Comparison of ENCODE assay signal across 28 mouse cellular contexts in genomic region chr1:92632948-92633347, GRCm38 (mm10). TPM values are rescaled to one million over a fixed set of nuclear protein-coding genes. Genes with fewer than 3 reads are reported as not detected.
DNase-seq lines count a peak whose midpoint lies in the region; ATAC-seq and TF ChIP-seq lines count a peak whose summit lies in the region.
"Had no signal": no experiment of that assay in that cellular context is flagged by ENCODE, and none has a peak within 500 bp of the region (broad histone marks: within the 10 kb centered on the region; RNA-seq: fewer than 3 reads in every experiment).

No protein-coding gene starts in this region.

- no peak; the same call in 1 of the 2 replicates for TF ChIP-seq RAD21 in CH12.LX (IDR thresholded peaks at IDR 0.05; ENCODE audit: low read depth, low read length)

- peak; percentile 42 for DNase-seq in forebrain, embryonic 11.5 days (ENCODE audit: low spot score)
- DNase-seq in lung, postnatal 0 days (ENCODE audit: low spot score): no peak
- no peak for DNase-seq in lung, adult 2 months
- peak; percentile 35 for DNase-seq in CH12.LX (ENCODE audit: extremely low read depth)
- no peak for DNase-seq in gastrocnemius, adult 18-20 months (ENCODE audit: low spot score)
- DNase-seq: adrenal gland, postnatal 10 days; cerebellum, adult 11 months; cerebellum, postnatal 14 days; kidney, adult 11 months; kidney, postnatal 14 days; lung, postnatal 36 days had no signal

- no peak overlapping the region for H3K9ac ChIP-seq in forebrain, embryonic 11.5 days (ENCODE audit: low read length)
- no peak overlapping the region for H3K9ac ChIP-seq in forebrain, embryonic 12.5 days
- no peak overlapping the region for H3K9ac ChIP-seq in lung, postnatal 0 days (replicated peaks; ENCODE audit: low read depth)
- H3K9ac ChIP-seq in CH12.LX (ENCODE audit: insufficient read depth, low read depth): no peak overlapping the region
- H3K9ac ChIP-seq in neural tube, embryonic 15.5 days (replicated peaks): no peak overlapping the region
- H3K9ac ChIP-seq: hindbrain, embryonic 13.5 days; limb, embryonic 12.5 days; liver, embryonic 15.5 days had no signal

- dilution Hi-C loops in CH12.LX (cut with MboI; ENCODE audit: extremely low pct_ligation_motif_present, extremely low pct_unique_long_range_greater_than_20kb, low sequenced_read_pairs): no loop called here

- no peak overlapping the region for H3K4me3 ChIP-seq in forebrain, embryonic 11.5 days (ENCODE audit: low read depth, low read length)
- H3K4me3 ChIP-seq in forebrain, embryonic 12.5 days (replicated peaks): no peak overlapping the region
- H3K4me3 ChIP-seq in lung, postnatal 0 days (ENCODE audit: low read depth, low read length): no peak overlapping the region
- H3K4me3 ChIP-seq in lung, adult 2 months (replicated peaks; ENCODE audit: extremely low read depth, low read depth, low read length): no peak overlapping the region
- H3K4me3 ChIP-seq in CH12.LX (replicated peaks in 1 of 3; ENCODE audit: low read depth in 2 of 3, low read length in 2 of 3, poor library complexity in 1 of 3): no peak overlapping the region
- H3K4me3 ChIP-seq in neural tube, embryonic 15.5 days (replicated peaks): no peak overlapping the region
- H3K4me3 ChIP-seq: embryonic facial prominence, embryonic 10.5 days; hindbrain, embryonic 13.5 days; limb, embryonic 12.5 days; liver, embryonic 15.5 days; midbrain, embryonic 10.5 days had no signal

- in situ Hi-C loops in CH12.LX (cut with MboI; ENCODE audit: low pct_ligation_motif_present, low pct_unique_long_range_greater_than_20kb, low sequenced_read_pairs): no loop called here

- ATAC-seq in forebrain, embryonic 11.5 days (replicated peaks; ENCODE audit: low FRiP score): no peak
- no peak for ATAC-seq in forebrain, embryonic 12.5 days (ENCODE audit: low FRiP score)
- ATAC-seq in lung, postnatal 0 days: no peak
- ATAC-seq in inflammation-experienced regulatory T-cells, adult 6 months: peak; percentile 48
- no peak for ATAC-seq in neural tube, embryonic 15.5 days (ENCODE audit: low FRiP score)
- ATAC-seq: forebrain, embryonic 16.5 days had no signal

- TF ChIP-seq EP300 in lung, postnatal 0 days (IDR thresholded peaks at IDR 0.05): no peak
- no peak for TF ChIP-seq EP300 in CH12.LX (IDR thresholded peaks at IDR 0.05; ENCODE audit: low read length)

- H3K9me3 ChIP-seq in forebrain, embryonic 11.5 days (ENCODE audit: control insufficient read depth, low read length): no peaks in the 10 kb centered on the region
- no peaks in the 10 kb centered on the region for H3K9me3 ChIP-seq in forebrain, embryonic 12.5 days
- H3K9me3 ChIP-seq in lung, postnatal 0 days (ENCODE audit: low read length): no peaks in the 10 kb centered on the region
- H3K9me3 ChIP-seq in CH12.LX (replicated peaks; ENCODE audit: low read length): no peaks in the 10 kb centered on the region
- no peaks in the 10 kb centered on the region for H3K9me3 ChIP-seq in neural tube, embryonic 15.5 days (replicated peaks)
- H3K9me3 ChIP-seq: embryonic facial prominence, embryonic 10.5 days; G1E; hindbrain, embryonic 13.5 days; limb, embryonic 12.5 days; liver, embryonic 15.5 days; midbrain, embryonic 10.5 days had no signal

- H3K4me1 ChIP-seq in forebrain, embryonic 11.5 days (replicated peaks; ENCODE audit: control insufficient read depth, insufficient read depth, low read length): 0 out of 2 replicates have a peak, but pooled peaks cover 2% of the 10 kb centered on the region
- peaks cover 7% of the 10 kb centered on the region for H3K4me1 ChIP-seq in forebrain, embryonic 12.5 days
- no peaks in the 10 kb centered on the region for H3K4me1 ChIP-seq in lung, postnatal 0 days (ENCODE audit: insufficient read depth, low read depth, low read length)
- no peaks in the 10 kb centered on the region for H3K4me1 ChIP-seq in lung, adult 2 months (ENCODE audit: control insufficient read depth, insufficient read depth, low read length)
- no peaks in the 10 kb centered on the region for H3K4me1 ChIP-seq in CH12.LX (ENCODE audit: control insufficient read depth in 1 of 2, insufficient read depth in 2 of 2)
- 0 out of 2 replicates have a peak, but pooled peaks cover 9% of the 10 kb centered on the region for H3K4me1 ChIP-seq in neural tube, embryonic 15.5 days
- H3K4me1 ChIP-seq: limb, embryonic 12.5 days; liver, embryonic 15.5 days had no signal

- TF ChIP-seq POLR2A in lung, adult 2 months (IDR thresholded peaks at IDR 0.05; ENCODE audit: borderline replicate concordance, extremely low read depth, low read depth, low read length): no peak
- no peak for TF ChIP-seq POLR2A in CH12.LX (IDR thresholded peaks at IDR 0.05; ENCODE audit: low read depth, low read length)

- TF ChIP-seq CTCF in lung, postnatal 0 days (IDR thresholded peaks at IDR 0.05): 0 out of 2 replicates have a peak, but pooled peaks have one; percentile 4
- TF ChIP-seq CTCF in lung, adult 2 months (IDR thresholded peaks at IDR 0.05; ENCODE audit: insufficient read depth, low read length): no peak
- peak in 1 of 2 experiments; percentile 41; a peak in 1 of 4 replicates for TF ChIP-seq CTCF in CH12.LX (conservative IDR thresholded peaks at IDR 0.05 in 1 of 2, IDR thresholded peaks at IDR 0.05 in 1 of 2; ENCODE audit: low read depth in 2 of 2, low read length in 2 of 2)

- no peak overlapping the region for H3K27ac ChIP-seq in forebrain, embryonic 11.5 days (ENCODE audit: low read depth, low read length)
- H3K27ac ChIP-seq in forebrain, embryonic 12.5 days: no peak overlapping the region
- H3K27ac ChIP-seq in lung, postnatal 0 days (ENCODE audit: low read length): no peak overlapping the region
- no peak overlapping the region for H3K27ac ChIP-seq in CH12.LX (ENCODE audit: insufficient read depth, low read depth)
- no peak overlapping the region for H3K27ac ChIP-seq in neural tube, embryonic 15.5 days (replicated peaks)
- H3K27ac ChIP-seq: embryonic facial prominence, embryonic 10.5 days; hindbrain, embryonic 13.5 days; limb, embryonic 12.5 days; liver, embryonic 15.5 days; midbrain, embryonic 10.5 days had no signal

- H3K4me2 ChIP-seq in forebrain, embryonic 11.5 days (ENCODE audit: low read depth, low read length, severe bottlenecking): no peak overlapping the region
- H3K4me2 ChIP-seq in forebrain, embryonic 12.5 days: no peak overlapping the region
- H3K4me2 ChIP-seq in lung, postnatal 0 days (replicated peaks; ENCODE audit: low read depth, low read length): no peak overlapping the region
- no peak overlapping the region for H3K4me2 ChIP-seq in CH12.LX (ENCODE audit: insufficient read depth, low read depth, poor library complexity, severe bottlenecking)
- no peak overlapping the region for H3K4me2 ChIP-seq in neural tube, embryonic 15.5 days
- H3K4me2 ChIP-seq: hindbrain, embryonic 13.5 days; limb, embryonic 12.5 days; liver, embryonic 15.5 days had no signal

- H3K79me2 ChIP-seq in CH12.LX (replicated peaks; ENCODE audit: control insufficient read depth, extremely low read depth, insufficient read depth, poor library complexity, severe bottlenecking): no peaks in the 10 kb centered on the region; the same call in 1 of the 2 replicates

- WGBS in forebrain, embryonic 11.5 days: 72% methylated on average over 6 of the region's 6 CpGs
- WGBS in forebrain, embryonic 12.5 days: 77% methylated on average over 6 of the region's 6 CpGs
- 65% methylated on average over 6 of the region's 6 CpGs for WGBS in lung, postnatal 0 days
- 57% methylated on average over 6 of the region's 6 CpGs for WGBS in lung, adult 2 months
- 70% methylated on average over 6 of the region's 6 CpGs for WGBS in neural tube, embryonic 15.5 days

- H3K27me3 ChIP-seq in forebrain, embryonic 11.5 days (ENCODE audit: control insufficient read depth, insufficient read depth, low read length): no peaks in the 10 kb centered on the region
- H3K27me3 ChIP-seq in forebrain, embryonic 12.5 days: peaks cover 3% of the 10 kb centered on the region; the same call in 1 of the 2 replicates
- no peaks in the 10 kb centered on the region for H3K27me3 ChIP-seq in lung, postnatal 0 days (replicated peaks; ENCODE audit: insufficient read depth, low read length)
- peaks cover 24% of the 10 kb centered on the region for H3K27me3 ChIP-seq in CH12.LX (replicated peaks)
- H3K27me3 ChIP-seq in neural tube, embryonic 15.5 days (replicated peaks): no peaks in the 10 kb centered on the region
- H3K27me3 ChIP-seq: limb, embryonic 12.5 days; liver, embryonic 15.5 days had no signal

- peaks cover 4% of the 10 kb centered on the region; the same call in 1 of the 2 replicates for H3K36me3 ChIP-seq in forebrain, embryonic 11.5 days (ENCODE audit: control insufficient read depth, insufficient read depth, low read length)
- peaks cover 29% of the 10 kb centered on the region for H3K36me3 ChIP-seq in forebrain, embryonic 12.5 days (replicated peaks)
- H3K36me3 ChIP-seq in lung, postnatal 0 days (ENCODE audit: insufficient read depth, low read length): peaks cover 7% of the 10 kb centered on the region
- peaks cover 18 to 33% of the 10 kb centered on the region in 2 experiments for H3K36me3 ChIP-seq in CH12.LX (replicated peaks in 1 of 2; ENCODE audit: control insufficient read depth in 1 of 2, insufficient read depth in 1 of 2, low read length in 1 of 2)
- H3K36me3 ChIP-seq in neural tube, embryonic 15.5 days: peaks cover 24% of the 10 kb centered on the region

RNA-seq across cellular contexts. Expression of gene Cops9, which starts 8.8 kb away (rescaled TPM):
- polyA plus RNA-seq in forebrain, embryonic 11.5 days (2014; fragmentation: Nextera tagmentation; extraction: Ambion mirVana): 346 and 366 TPM in 2 replicates
- 383 and 390 TPM in 2 replicates for polyA plus RNA-seq in forebrain, embryonic 12.5 days (2016; fragmentation: Nextera tagmentation; extraction: Ambion mirVana)
- polyA plus RNA-seq in lung, postnatal 0 days (2015; fragmentation: Nextera tagmentation; extraction: Ambion mirVana): 342 and 355 TPM in 2 replicates
- polyA plus RNA-seq in lung, adult 2 months (2012; rRNA removed): 73.6 and 107 TPM in 2 replicates
- total RNA-seq in CH12.LX (2012; rRNA removed) (209 and 220 TPM in 2 replicates), CH12.LX (2014; rRNA removed) (169 and 185 TPM in 2 replicates)
- polyA plus RNA-seq in CH12.LX (2012; ENCODE audit: insufficient read length, low read depth): 168 and 182 TPM in 2 replicates
- 100 to 1,000 TPM; 205 to 272 (median 248) TPM for polyA plus RNA-seq in inflammation-experienced regulatory T-cells, adult 6 months (2017; shearing (Covaris generic))
- total RNA-seq in gastrocnemius, adult 18-20 months (2021): 100 to 1,000 TPM; 186 to 194 TPM
- polyA plus RNA-seq in neural tube, embryonic 15.5 days (2015; fragmentation: Nextera tagmentation; extraction: Ambion mirVana): 541 and 661 TPM in 2 replicates

RNA-seq across cellular contexts. Expression of gene Olfr12, which starts 15.4 kb away (rescaled TPM):
- polyA plus RNA-seq in forebrain, embryonic 11.5 days (2014; fragmentation: Nextera tagmentation; extraction: Ambion mirVana): 0.15 TPM in 1 of 2 replicates, not detected in the other
- polyA plus RNA-seq in forebrain, embryonic 12.5 days (2016; fragmentation: Nextera tagmentation; extraction: Ambion mirVana): not detected in 2 replicates
- not detected in 2 replicates for polyA plus RNA-seq in lung, postnatal 0 days (2015; fragmentation: Nextera tagmentation; extraction: Ambion mirVana)
- not detected in 2 replicates for polyA plus RNA-seq in lung, adult 2 months (2012; rRNA removed)
- 0.08 TPM in 1 of 2 replicates, not detected in the other for total RNA-seq in CH12.LX (2012; rRNA removed)
- total RNA-seq in CH12.LX (2014; rRNA removed): not detected in 2 replicates
- not detected in 2 replicates for polyA plus RNA-seq in CH12.LX (2012; ENCODE audit: insufficient read length, low read depth)
- polyA plus RNA-seq in inflammation-experienced regulatory T-cells, adult 6 months (2017; shearing (Covaris generic)): not detected
- not detected for total RNA-seq in gastrocnemius, adult 18-20 months (2021)
- polyA plus RNA-seq in neural tube, embryonic 15.5 days (2015; fragmentation: Nextera tagmentation; extraction: Ambion mirVana): not detected in 2 replicates
- total RNA-seq: adrenal gland, postnatal 10 days; gastrocnemius, adult 8-10 months; left cerebral cortex, adult 8-10 months; monocyte, adult 5-6 weeks had no signal
- polyA plus RNA-seq: brain, embryonic 14.5 days; embryonic facial prominence, embryonic 10.5 days; forebrain, embryonic 16.5 days; G1E; heart, postnatal 0 days; hindbrain, embryonic 13.5 days; limb, embryonic 12.5 days; liver, embryonic 15.5 days; midbrain, embryonic 10.5 days; neural tube, embryonic 14.5 days had no signal

RNA-seq across cellular contexts. Expression of gene Otos, which starts 15.7 kb away (rescaled TPM):
- polyA plus RNA-seq in forebrain, embryonic 11.5 days (2014; fragmentation: Nextera tagmentation; extraction: Ambion mirVana): not detected in 2 replicates
- polyA plus RNA-seq in forebrain, embryonic 12.5 days (2016; fragmentation: Nextera tagmentation; extraction: Ambion mirVana): 0.12 and 0.20 TPM in 2 replicates
- 0.24 TPM in 1 of 2 replicates, not detected in the other for polyA plus RNA-seq in lung, postnatal 0 days (2015; fragmentation: Nextera tagmentation; extraction: Ambion mirVana)
- 0.18 TPM in 1 of 2 replicates, not detected in the other for polyA plus RNA-seq in lung, adult 2 months (2012; rRNA removed)
- total RNA-seq in CH12.LX (2012; rRNA removed) (not detected in 2 replicates), CH12.LX (2014; rRNA removed) (not detected in 2 replicates)
- 0.24 TPM in 1 of 2 replicates, not detected in the other for polyA plus RNA-seq in CH12.LX (2012; ENCODE audit: insufficient read length, low read depth)
- 1 to 10 TPM in 2 of 3 experiments, under 1 TPM in 1; 0.64 to 2.5 (median 1.7) TPM for polyA plus RNA-seq in inflammation-experienced regulatory T-cells, adult 6 months (2017; shearing (Covaris generic))
- not detected for total RNA-seq in gastrocnemius, adult 18-20 months (2021)
- polyA plus RNA-seq in neural tube, embryonic 15.5 days (2015; fragmentation: Nextera tagmentation; extraction: Ambion mirVana): 0.33 and 0.73 TPM in 2 replicates
- total RNA-seq: adrenal gland, postnatal 10 days; gastrocnemius, adult 8-10 months; monocyte, adult 5-6 weeks had no signal
- polyA plus RNA-seq: G1E; heart, postnatal 0 days; limb, embryonic 12.5 days; testis, adult 2 months had no signal

RNA-seq across cellular contexts. Expression of gene Olfr1410, which starts 27.4 kb away (rescaled TPM):
- polyA plus RNA-seq in forebrain, embryonic 11.5 days (2014; fragmentation: Nextera tagmentation; extraction: Ambion mirVana): not detected in 2 replicates
- not detected in 2 replicates for polyA plus RNA-seq in forebrain, embryonic 12.5 days (2016; fragmentation: Nextera tagmentation; extraction: Ambion mirVana)
- polyA plus RNA-seq in lung, postnatal 0 days (2015; fragmentation: Nextera tagmentation; extraction: Ambion mirVana): not detected in 2 replicates
- not detected in 2 replicates for polyA plus RNA-seq in lung, adult 2 months (2012; rRNA removed)
- 0.08 TPM in 2 replicates for total RNA-seq in CH12.LX (2012; rRNA removed)
- not detected in 2 replicates for total RNA-seq in CH12.LX (2014; rRNA removed)
- polyA plus RNA-seq in CH12.LX (2012; ENCODE audit: insufficient read length, low read depth): not detected in 2 replicates
- polyA plus RNA-seq in inflammation-experienced regulatory T-cells, adult 6 months (2017; shearing (Covaris generic)): not detected
- not detected for total RNA-seq in gastrocnemius, adult 18-20 months (2021)
- polyA plus RNA-seq in neural tube, embryonic 15.5 days (2015; fragmentation: Nextera tagmentation; extraction: Ambion mirVana): not detected in 2 replicates
- total RNA-seq: adrenal gland, postnatal 10 days; gastrocnemius, adult 8-10 months; left cerebral cortex, adult 8-10 months; monocyte, adult 5-6 weeks had no signal
- polyA plus RNA-seq: brain, embryonic 14.5 days; embryonic facial prominence, embryonic 10.5 days; forebrain, embryonic 16.5 days; G1E; heart, postnatal 0 days; hindbrain, embryonic 13.5 days; limb, embryonic 12.5 days; liver, embryonic 15.5 days; midbrain, embryonic 10.5 days; neural tube, embryonic 14.5 days had no signal

RNA-seq across cellular contexts. Expression of gene Olfr1411, which starts 38.7 kb away (rescaled TPM):
- not detected in 2 replicates for polyA plus RNA-seq in forebrain, embryonic 11.5 days (2014; fragmentation: Nextera tagmentation; extraction: Ambion mirVana)
- not detected in 2 replicates for polyA plus RNA-seq in forebrain, embryonic 12.5 days (2016; fragmentation: Nextera tagmentation; extraction: Ambion mirVana)
- not detected in 2 replicates for polyA plus RNA-seq in lung, postnatal 0 days (2015; fragmentation: Nextera tagmentation; extraction: Ambion mirVana)
- not detected in 2 replicates for polyA plus RNA-seq in lung, adult 2 months (2012; rRNA removed)
- total RNA-seq in CH12.LX (2012; rRNA removed): not detected in 2 replicates
- not detected in 2 replicates for total RNA-seq in CH12.LX (2014; rRNA removed)
- polyA plus RNA-seq in CH12.LX (2012; ENCODE audit: insufficient read length, low read depth): not detected in 2 replicates
- polyA plus RNA-seq in inflammation-experienced regulatory T-cells, adult 6 months (2017; shearing (Covaris generic)): not detected
- not detected for total RNA-seq in gastrocnemius, adult 18-20 months (2021)
- polyA plus RNA-seq in neural tube, embryonic 15.5 days (2015; fragmentation: Nextera tagmentation; extraction: Ambion mirVana): not detected in 2 replicates
- total RNA-seq: adrenal gland, postnatal 10 days; G1E; gastrocnemius, adult 8-10 months; left cerebral cortex, adult 8-10 months; monocyte, adult 5-6 weeks had no signal
- polyA plus RNA-seq: brain, embryonic 14.5 days; embryonic facial prominence, embryonic 10.5 days; forebrain, embryonic 16.5 days; G1E; heart, postnatal 0 days; hindbrain, embryonic 13.5 days; limb, embryonic 12.5 days; liver, embryonic 15.5 days; midbrain, embryonic 10.5 days; neural tube, embryonic 14.5 days; testis, adult 2 months had no signal

Comparison
In these comparisons a context has a peak if more than half of its experiments do, and no peak if none do; other contexts are left out.
1. DNase-seq: peak in forebrain, embryonic 11.5 days (single experiment) and CH12.LX (single experiment); none in lung, postnatal 0 days (single experiment), lung, adult 2 months (single experiment) and gastrocnemius, adult 18-20 months (single experiment).